Mouse (Mus musculus) v-Abl transformed pro-B cells (cell line): ENCODE results near the gene AW146154.
"Not testable (repeated sequence)": the region's sequence is repeated elsewhere in the genome, so short reads cannot be mapped to it uniquely, and the experiment has no call there.

Experiments used
- in situ Hi-C, 2 experiments: fragments of 400-800 bp; cut with MboI; formaldehyde crosslinking; loops; one replicate each; pipeline ENCODE4 v1.15.1; 2025; ENCODE audit not compliant: unreplicated experiment in 2 of 2

The AW146154 gene

GRCm38 (mm10) chr7:41499389-41500049, at the start of gene AW146154, which contains the start of gene Gm20449:
TSS of gene AW146154 (minus strand) at chr7:41499890.
TSS of gene Gm20449 (minus strand) at chr7:41499417.
- in situ Hi-C loops = loop anchor here (5.0 to 25.0 kb wide), 6 partner anchors 95 to 1962 kb away; partner anchors contain the start of genes 2610021A01Rik (in 2 of the 2) and Zfp141 (in 1 of the 2)

DNA sequence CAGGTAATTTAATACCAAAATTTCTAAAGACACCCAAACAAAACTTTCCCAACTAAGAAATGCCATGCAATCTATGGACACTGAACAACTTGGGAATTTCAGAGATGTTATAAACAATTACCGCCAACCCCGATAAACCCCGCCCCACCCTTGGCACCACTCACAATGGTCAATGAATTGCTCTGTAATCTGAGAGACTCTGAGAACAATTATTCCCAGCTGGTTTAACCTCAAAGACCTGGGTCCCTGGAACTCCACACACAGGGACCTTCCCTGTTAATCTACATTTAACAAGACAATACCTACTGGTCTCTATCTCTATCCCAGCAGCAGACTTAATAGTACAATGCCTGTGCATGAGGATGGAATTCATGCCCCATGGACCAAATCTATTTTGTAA, 13.0 kb upstream of the AW146154 start:
- in situ Hi-C loops = no loop called here

DNA sequence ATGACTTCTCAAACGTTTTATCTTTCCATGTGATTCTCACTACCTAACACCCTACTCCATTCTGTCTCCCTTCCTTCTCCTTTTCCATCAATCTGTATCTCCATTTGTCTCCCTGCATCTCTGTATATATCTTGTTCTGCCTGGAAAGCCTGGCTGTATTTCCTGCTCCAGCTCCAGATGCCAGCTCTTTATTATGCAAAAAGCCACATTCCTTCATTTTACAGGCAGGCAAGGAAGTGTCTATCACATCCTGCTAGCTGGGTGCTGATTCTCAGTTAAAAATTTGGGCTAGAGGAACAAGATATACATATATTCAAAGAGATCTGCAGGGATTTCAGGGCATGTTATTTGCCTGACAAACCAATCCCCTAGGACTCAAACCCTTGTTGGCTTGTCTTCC, 12.5 kb upstream of the AW146154 start:
- in situ Hi-C loops = no loop called here

DNA sequence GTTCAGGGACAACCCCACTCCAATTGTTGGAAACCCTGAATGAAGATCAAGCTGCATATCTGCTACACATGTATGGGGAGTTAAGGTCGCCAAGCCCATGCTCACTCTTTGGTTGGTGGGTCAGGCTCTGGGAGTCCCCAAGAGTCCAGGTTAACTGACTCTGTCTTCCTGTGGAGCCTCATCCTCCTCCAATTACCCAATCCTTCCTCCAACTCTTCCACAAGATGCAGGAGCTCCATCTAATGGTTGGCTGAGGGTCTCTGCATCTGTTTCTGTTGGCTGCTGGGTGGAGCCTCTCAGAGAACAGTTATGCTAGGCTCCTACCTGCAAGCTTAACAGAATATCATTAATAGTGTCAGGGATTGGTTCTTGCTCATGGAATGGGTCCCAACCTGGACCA, 2.7 kb upstream of the AW146154 start:
- in situ Hi-C loops = loop anchor here in 1 of 2 experiments (10.0 kb wide), 1 partner anchor 92 kb away; the partner anchor contains the start of gene 2610021A01Rik

DNA sequence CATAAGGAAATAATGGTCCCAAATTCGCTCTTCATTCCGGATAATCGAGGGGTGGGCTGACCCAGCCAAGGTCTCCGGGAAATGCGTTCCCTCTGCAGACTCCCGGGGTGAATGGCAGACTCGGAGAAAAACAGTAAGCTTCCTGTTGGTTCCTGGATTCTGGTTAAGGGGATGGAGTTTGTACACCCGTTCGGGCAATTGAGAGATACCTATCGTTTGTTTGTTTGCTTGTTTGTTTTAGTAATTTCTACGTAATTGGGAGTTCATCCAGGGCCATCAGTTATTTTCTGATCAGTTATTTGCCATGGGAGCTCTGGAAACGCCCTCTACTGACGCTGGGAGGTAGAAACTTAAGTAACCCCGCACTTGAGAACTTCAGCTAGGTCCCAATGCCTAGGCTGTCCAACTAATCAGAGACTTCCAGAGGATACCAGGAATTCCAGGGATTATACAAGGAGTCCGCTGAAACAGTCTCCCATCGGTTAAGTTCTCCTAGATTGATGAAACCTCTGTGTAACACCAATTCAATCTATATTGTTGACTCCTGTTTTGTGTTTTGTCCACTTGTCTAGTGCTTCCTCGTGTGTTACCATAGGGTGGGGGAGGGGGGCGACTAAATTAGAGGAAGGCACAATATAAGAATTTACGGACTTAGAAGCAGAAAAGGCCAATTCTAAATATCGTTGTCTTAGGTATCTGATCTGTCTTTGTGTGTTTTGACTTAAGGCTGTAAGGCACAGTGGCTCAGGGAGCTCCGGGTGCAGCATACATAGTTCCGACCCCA, 653 bp upstream of the AW146154 start:
- in situ Hi-C loops = loop anchor here in 1 of 2 experiments (10.0 kb wide), 1 partner anchor 94 kb away; the partner anchor contains the start of gene 2610021A01Rik

- in situ Hi-C loops = loop anchor here (5.0 to 25.0 kb wide), 6 partner anchors 96 to 1962 kb away; partner anchors contain the start of genes 2610021A01Rik (in 1 of the 2) and Zfp141 (in 1 of the 2)
These were observed 687 bp downstream of the AW146154 start for GRCm38 (mm10) chr7:41499018-41499388.

GRCm38 (mm10) chr7:41498464-41498863, 1.2 kb downstream of the AW146154 start:
- in situ Hi-C loops = loop anchor here (5.0 to 25.0 kb wide), 6 partner anchors 96 to 1961 kb away; partner anchors contain the start of genes 2610021A01Rik (in 1 of the 2) and Zfp141 (in 1 of the 2)

DNA sequence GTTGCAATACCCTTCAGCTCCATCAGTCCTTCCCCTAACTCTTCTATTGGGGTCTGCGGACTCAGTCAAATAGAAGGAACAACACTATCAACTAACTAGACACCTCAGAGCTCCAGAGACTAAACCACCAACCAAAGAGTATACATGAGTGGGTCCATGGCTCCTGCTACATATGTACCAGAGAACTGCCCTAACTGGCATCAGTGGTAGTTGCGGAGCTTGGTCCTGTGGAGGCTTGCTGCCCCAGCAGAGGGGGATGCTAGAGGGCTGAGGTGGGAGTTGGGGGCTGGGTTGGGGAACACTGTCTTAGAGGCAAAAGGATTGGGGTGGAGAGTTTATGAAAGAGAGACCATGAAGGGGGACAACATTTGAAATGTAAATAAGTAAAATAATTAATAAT, 1.8 kb downstream of the AW146154 start:
- in situ Hi-C loops = loop anchor here (5.0 to 25.0 kb wide), 6 partner anchors 97 to 1961 kb away; partner anchors contain the start of genes 2610021A01Rik (in 1 of the 2) and Zfp141 (in 1 of the 2)

DNA sequence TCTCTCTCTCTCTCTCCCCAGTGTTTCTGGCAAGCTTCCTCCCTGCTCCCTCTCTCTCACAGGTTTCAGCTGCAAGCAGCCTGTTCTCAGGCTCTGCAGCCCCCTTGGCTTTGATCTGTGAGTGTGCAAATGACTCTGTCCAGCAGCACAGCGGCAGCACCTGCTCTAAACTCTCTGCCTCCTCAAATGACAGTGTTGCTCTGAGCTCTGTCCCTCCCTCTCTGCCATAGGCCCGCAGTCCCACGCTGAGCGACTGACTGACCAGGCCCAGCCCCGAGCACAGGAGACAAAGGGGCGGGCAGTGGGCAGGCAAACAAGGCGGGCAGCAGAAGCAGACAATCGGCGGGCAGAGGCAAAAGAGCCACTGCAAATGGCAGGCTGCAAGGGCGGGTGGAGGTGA, 47.8 kb downstream of the AW146154 start:
- in situ Hi-C loops = no loop called here

GRCm38 (mm10) chr7:41448596-41448995, 51.1 kb downstream of the AW146154 start, which contains the start of gene Vmn2r57:
TSS of gene Vmn2r57 (minus strand) at chr7:41448696.
- in situ Hi-C loops = not testable (repeated sequence)
